Mouse (Mus musculus) kidney, embryonic 16.5 days (tissue): ENCODE results near the gene Rnd2. TPM values are rescaled to one million over a fixed set of nuclear protein-coding genes. Genes with fewer than 3 reads are reported as not detected.
"Not testable (repeated sequence)": the region's sequence is repeated elsewhere in the genome, so short reads cannot be mapped to it uniquely, and the experiment has no call there.

Source experiments
- ATAC-seq: fragments of 200-750 bp; cut with Nextera tagmentation; 2 replicates; pipeline ENCODE4 v1.8.0; 2017; ENCODE audit warnings: moderate TSS enrichment; ENCODE audit not compliant: low FRiP score, low TSS enrichment
- H3K27ac ChIP-seq: fragments of 300-500 bp; sonication (generic); 2 replicates; pipeline ENCODE4 v1.5.1; 2014; ENCODE audit warnings: low read length
- H3K27me3 ChIP-seq: fragments of 300-500 bp; sonication (generic); 2 replicates; pipeline ENCODE4 v1.6.1; 2014; ENCODE audit warnings: low read length, control low read depth, mixed read lengths; ENCODE audit not compliant: insufficient read depth
- H3K36me3 ChIP-seq: fragments of 300-500 bp; sonication (generic); 2 replicates; pipeline ENCODE4 v1.6.1; 2014; ENCODE audit warnings: low read length, control low read depth, mixed read lengths; ENCODE audit not compliant: insufficient read depth
- H3K4me1 ChIP-seq: fragments of 300-500 bp; sonication (generic); 2 replicates; pipeline ENCODE4 v1.6.1; 2014; ENCODE audit warnings: low read length, control low read depth, mixed read lengths; ENCODE audit not compliant: insufficient read depth
- H3K4me2 ChIP-seq: fragments of 300-500 bp; sonication (generic); replicated peaks from 2 replicates; pipeline ENCODE4 v1.6.1; 2014; ENCODE audit warnings: low read depth, low read length
- H3K4me3 ChIP-seq: fragments of 300-500 bp; sonication (generic); 2 replicates; pipeline ENCODE4 v1.5.1; 2014; ENCODE audit warnings: mild to moderate bottlenecking, low read length
- H3K9ac ChIP-seq: fragments of 300-500 bp; sonication (generic); replicated peaks from 2 replicates; pipeline ENCODE4 v1.6.1; 2014; ENCODE audit warnings: low read length
- H3K9me3 ChIP-seq: fragments of 300-500 bp; sonication (generic); 2 replicates; pipeline ENCODE4 v1.6.1; 2016; ENCODE audit warnings: low read length, control low read depth
- WGBS: fragments of 180-500 bp; shearing (Covaris S2); extraction: QIAGEN DNeasy Blood & Tissue Kit; methylation state at CpG from one replicate; pipeline ENCODE4 v1.1.7; 2014; 5-methylcytosine and 5-hydroxymethylcytosine counted together
- polyA plus RNA-seq: library from polyadenylated mRNA; unstranded; fragments of >200 nt; fragmentation: Nextera tagmentation; extraction: Ambion mirVana; gene quantifications from 2 replicates; pipeline ENCODE4 v1.2.1, GENCODE M21; 2015

The Rnd2 gene
- polyA plus RNA-seq, 1 experiment from 2014 or later: 10.9 TPM

DNA sequence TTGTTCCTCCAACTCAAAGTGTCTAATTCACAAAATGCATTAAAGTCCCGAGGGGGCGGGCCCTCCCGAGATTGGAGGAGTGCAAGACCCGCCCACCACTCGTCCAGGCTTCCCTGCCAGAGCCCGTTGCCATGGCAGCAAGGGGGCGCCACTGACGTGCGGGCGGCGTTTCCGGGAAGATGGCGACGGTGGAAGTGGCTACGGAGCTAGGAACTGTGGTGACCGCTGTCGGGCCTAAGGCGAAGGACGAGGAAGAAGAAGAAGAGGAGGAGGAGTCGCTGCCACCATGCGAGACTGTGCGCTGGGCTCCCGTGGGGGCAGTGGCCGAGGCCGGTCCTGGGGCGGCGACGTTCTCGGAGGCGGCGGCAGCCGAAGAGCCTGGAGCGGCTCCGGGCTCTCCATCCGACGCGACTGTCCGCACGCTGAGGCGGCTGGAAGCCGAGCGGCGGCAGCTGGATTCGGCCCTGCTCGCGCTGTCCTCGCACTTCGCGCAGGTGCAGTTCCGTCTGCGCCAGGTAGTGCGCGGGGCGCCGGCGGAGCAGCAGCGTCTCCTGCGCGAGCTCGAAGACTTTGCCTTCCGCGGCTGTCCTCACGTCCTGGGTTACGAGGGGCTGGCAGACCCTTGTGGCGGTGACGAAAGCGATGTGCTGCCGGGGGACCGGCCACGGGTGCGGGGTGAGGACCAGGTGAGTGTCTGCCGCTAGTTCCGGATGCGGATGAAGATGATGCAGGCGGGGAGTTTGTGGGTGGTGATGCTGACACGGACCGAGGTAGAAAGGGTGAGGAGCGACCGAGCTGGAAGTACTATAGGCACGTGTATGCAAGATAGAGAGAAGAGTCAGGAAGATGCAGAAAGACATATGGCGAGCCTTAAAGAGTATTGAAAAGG lies 39.6 kb upstream of the Rnd2 start, which contains the start of the genes Rundc1 and Ptges3l:
Rundc1 (plus strand) TSS at position 161 of the 889 bp plus-strand sequence.
Ptges3l (minus strand) TSS at position 409 of the 889 bp plus-strand sequence.
- Histone ChIP-seq H3K27ac (peak within 1 kb of the TSS; percentile 90), H3K4me1 (peaks cover 24% of the 10 kb centered on the region), H3K4me3 (peak within 1 kb of the TSS; percentile 67), H3K4me2 (peak within 1 kb of the TSS; percentile 80), H3K9ac (peak within 1 kb of the TSS; percentile 77), H3K36me3 (peaks cover 8% of the 10 kb centered on the region), H3K27me3 (no peaks in the 10 kb centered on the region), H3K9me3 (no peaks in the 10 kb centered on the region)
- ATAC-seq: peak; percentile 91
- WGBS: under 1% methylated on average over 74 of the region's 81 CpGs

- Histone ChIP-seq H3K4me2 (peak overlapping the region; percentile 80), H3K9me3 (no peaks in the 10 kb centered on the region), H3K4me3 (peak overlapping the region; percentile 67), H3K4me1 (peaks cover 24% of the 10 kb centered on the region), H3K27me3 (no peaks in the 10 kb centered on the region), H3K9ac (0 out of 2 replicates have a peak overlapping the region, but pooled peaks have one; percentile 43), H3K36me3 (peaks cover 14% of the 10 kb centered on the region), H3K27ac (no peak overlapping the region)
- no peak for ATAC-seq
- 58% methylated on average over 8 of the region's 8 CpGs for WGBS
These were observed 38.6 kb upstream of the Rnd2 start for GRCm38 (mm10) chr11:101426165-101426564.

GRCm38 (mm10) chr11:101431327-101431726 lies 33.5 kb upstream of the Rnd2 start:
- Histone ChIP-seq H3K4me1 (peaks cover 8% of the 10 kb centered on the region), H3K36me3 (peaks cover 52% of the 10 kb centered on the region), H3K27me3 (no peaks in the 10 kb centered on the region), H3K4me2 (no peak overlapping the region), H3K9me3 (no peaks in the 10 kb centered on the region), H3K4me3 (no peak overlapping the region), H3K27ac (no peak overlapping the region), H3K9ac (no peak overlapping the region)
- WGBS: 92% methylated on average over 9 of the region's 9 CpGs
- no peak for ATAC-seq

- no peak overlapping the region for H3K9ac ChIP-seq
- H3K27ac ChIP-seq: no peak overlapping the region
- 88% methylated on average over 13 of the region's 13 CpGs for WGBS
- ATAC-seq: no peak
- H3K9me3 ChIP-seq: no peaks in the 10 kb centered on the region
- H3K4me1 ChIP-seq: no peaks in the 10 kb centered on the region
- no peak overlapping the region for H3K4me2 ChIP-seq
- no peaks in the 10 kb centered on the region for H3K27me3 ChIP-seq
- H3K4me3 ChIP-seq: no peak overlapping the region
- peaks cover 52% of the 10 kb centered on the region for H3K36me3 ChIP-seq
These were observed 31.4 kb upstream of the Rnd2 start for GRCm38 (mm10) chr11:101433396-101433795.

- H3K4me1 ChIP-seq: no peaks in the 10 kb centered on the region
- no peaks in the 10 kb centered on the region for H3K27me3 ChIP-seq
- no peak overlapping the region for H3K4me2 ChIP-seq
- peaks cover 39% of the 10 kb centered on the region for H3K36me3 ChIP-seq
- WGBS: 83% methylated on average over 4 of the region's 4 CpGs
- no peak for ATAC-seq
- H3K27ac ChIP-seq: no peak overlapping the region
- H3K4me3 ChIP-seq: no peak overlapping the region
- no peaks in the 10 kb centered on the region for H3K9me3 ChIP-seq
- no peak overlapping the region for H3K9ac ChIP-seq
These were observed 29.0 kb upstream of the Rnd2 start for GRCm38 (mm10) chr11:101435831-101436230.

- no peak overlapping the region for H3K9ac ChIP-seq
- no peaks in the 10 kb centered on the region for H3K27me3 ChIP-seq
- no peak overlapping the region for H3K27ac ChIP-seq
- H3K4me3 ChIP-seq: no peak overlapping the region
- no peaks in the 10 kb centered on the region for H3K4me1 ChIP-seq
- WGBS: 84% methylated on average over 4 of the region's 4 CpGs
- H3K9me3 ChIP-seq: no peaks in the 10 kb centered on the region
- peaks cover 31% of the 10 kb centered on the region for H3K36me3 ChIP-seq
- ATAC-seq: no peak
- H3K4me2 ChIP-seq: no peak overlapping the region
These were observed 27.9 kb upstream of the Rnd2 start for GRCm38 (mm10) chr11:101436916-101437315.

- H3K4me2 ChIP-seq, H3K9me3 ChIP-seq, ATAC-seq, H3K27me3 ChIP-seq, H3K27ac ChIP-seq, H3K4me1 ChIP-seq, H3K9ac ChIP-seq, H3K4me3 ChIP-seq: not testable (repeated sequence)
- WGBS: 47% methylated on average over 3 of the region's 3 CpGs
- H3K36me3 ChIP-seq: peaks cover 27% of the 10 kb centered on the region
These were observed 26.8 kb upstream of the Rnd2 start for GRCm38 (mm10) chr11:101438006-101438405.

DNA sequence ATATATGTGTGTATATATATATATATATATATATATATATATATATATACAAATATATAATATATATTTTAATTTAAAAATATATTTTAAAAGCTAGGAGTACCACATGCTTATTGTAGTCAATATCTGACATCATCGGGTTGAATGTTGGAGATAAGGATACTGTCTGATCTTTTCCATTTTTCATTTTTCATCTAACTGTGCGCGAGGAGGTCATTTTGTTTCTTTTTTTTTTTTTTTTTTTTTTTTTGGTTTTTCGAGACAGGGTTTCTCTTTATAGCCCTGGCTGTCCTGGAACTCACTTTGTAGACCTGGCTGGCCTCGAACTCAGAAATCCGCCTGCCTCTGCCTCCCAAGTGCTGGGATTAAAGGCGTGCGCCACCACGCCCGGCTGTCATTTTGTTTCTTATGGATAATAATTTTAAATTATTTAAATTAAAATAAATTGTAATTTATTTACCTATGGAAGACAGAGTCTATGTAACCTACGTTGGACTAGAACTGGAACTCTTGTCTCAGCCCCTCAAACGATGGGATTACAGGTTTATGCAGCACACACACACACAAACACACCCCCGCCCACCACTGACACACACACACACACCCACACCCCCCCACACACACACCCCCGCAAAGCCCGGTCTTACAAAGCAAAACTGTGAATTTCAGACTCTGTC lies 23.2 kb upstream of the Rnd2 start:
- H3K9me3 ChIP-seq, H3K27ac ChIP-seq, ATAC-seq, H3K27me3 ChIP-seq: not testable (repeated sequence)
- H3K4me2 ChIP-seq: peak overlapping the region; percentile 54
- H3K4me3 ChIP-seq: peak overlapping the region; percentile 90
- peaks cover 18% of the 10 kb centered on the region for H3K4me1 ChIP-seq
- H3K36me3 ChIP-seq: peaks cover 28% of the 10 kb centered on the region
- peak overlapping the region; percentile 46; the same call in 1 of the 2 replicates for H3K9ac ChIP-seq
- WGBS: 41% methylated on average over 14 of the region's 15 CpGs

GRCm38 (mm10) chr11:101442127-101442693 lies 22.6 kb upstream of the Rnd2 start, which contains the start of gene Rpl27:
Rpl27 (plus strand) TSS chr11:101442298.
- Histone ChIP-seq H3K36me3 (peaks cover 28% of the 10 kb centered on the region), H3K4me3 (peak within 1 kb of the TSS; percentile 90), H3K27ac (peak within 1 kb of the TSS; percentile 93), H3K27me3 (no peaks in the 10 kb centered on the region), H3K4me1 (peaks cover 18% of the 10 kb centered on the region), H3K9me3 (no peaks in the 10 kb centered on the region), H3K4me2 (peak within 1 kb of the TSS; percentile 69), H3K9ac (peak within 1 kb of the TSS; percentile 97)
- ATAC-seq: peak; percentile 98
- WGBS: under 1% methylated on average over 42 of the region's 42 CpGs
